ENCODE assay signal across 19 mouse cellular contexts in genomic region chr16:25314006-25314405, GRCm38 (mm10). TPM values are rescaled to one million over a fixed set of nuclear protein-coding genes. Genes with fewer than 3 reads are reported as not detected.
DNase-seq lines count a peak whose midpoint lies in the region; ATAC-seq and TF ChIP-seq lines count a peak whose summit lies in the region.
"Had no signal": no experiment of that assay in that cellular context is flagged by ENCODE, and none has a peak within 500 bp of the region (broad histone marks: within the 10 kb centered on the region; RNA-seq: fewer than 3 reads in every experiment).

No protein-coding gene starts in this region.

- H3K4me1 ChIP-seq in ES-E14 (ENCODE audit: control insufficient read depth in 2 of 2, insufficient read depth in 2 of 2, low read length in 2 of 2, poor library complexity in 1 of 2): no peaks in the 10 kb centered on the region
- H3K4me1 ChIP-seq in forebrain, embryonic 16.5 days (replicated peaks; ENCODE audit: control insufficient read depth, insufficient read depth, low read length): no peaks in the 10 kb centered on the region
- H3K4me1 ChIP-seq: heart, embryonic 15.5 days; neural tube, embryonic 12.5 days; stomach, embryonic 15.5 days had no signal

- DNase-seq in ES-E14 (ENCODE audit: low read depth, low spot score): peak; percentile 15
- peak; percentile 55 for DNase-seq in layer of hippocampus, adult 9-10 months (ENCODE audit: low spot score)
- DNase-seq in left cerebral cortex, postnatal 36 days (ENCODE audit: low spot score in 2 of 2): peak; percentile 65 to 71
- DNase-seq in gastrocnemius, adult 2 months: no peak
- DNase-seq in heart, adult 9 months (ENCODE audit: low spot score in 2 of 2): no peak
- no peak for DNase-seq in cerebellum, adult 11-12 months
- DNase-seq: adrenal gland, adult 8-10 months; cerebellum, adult 11 months; kidney, adult 9 months had no signal

- in situ Hi-C loops in ES-E14 (cut with MboI; ENCODE audit: low sequenced_read_pairs in 2 of 2, unreplicated experiment in 2 of 2): no loop called here

- H3K27me3 ChIP-seq in forebrain, embryonic 16.5 days (replicated peaks; ENCODE audit: control insufficient read depth, insufficient read depth, low read length): no peaks in the 10 kb centered on the region
- H3K27me3 ChIP-seq: heart, embryonic 15.5 days; neural tube, embryonic 12.5 days; stomach, embryonic 15.5 days had no signal

- H3K36me3 ChIP-seq in ES-E14 (ENCODE audit: control insufficient read depth, insufficient read depth, low read length, poor library complexity, severe bottlenecking): no peaks in the 10 kb centered on the region
- H3K36me3 ChIP-seq in forebrain, embryonic 16.5 days (ENCODE audit: control insufficient read depth, insufficient read depth): no peaks in the 10 kb centered on the region
- H3K36me3 ChIP-seq: heart, embryonic 15.5 days; neural tube, embryonic 12.5 days; stomach, embryonic 15.5 days had no signal

- no peaks in the 10 kb centered on the region for H3K9me3 ChIP-seq in ES-E14 (ENCODE audit: control insufficient read depth, insufficient read depth, low read depth, low read length)
- H3K9me3 ChIP-seq in forebrain, embryonic 16.5 days (ENCODE audit: control insufficient read depth, low read length): no peaks in the 10 kb centered on the region
- H3K9me3 ChIP-seq: heart, embryonic 15.5 days; neural tube, embryonic 12.5 days; stomach, embryonic 15.5 days had no signal

- intact Hi-C loops in left cerebral cortex, postnatal 36 days (cut with DNase I): loop anchor here (2.0 kb wide), 1 partner anchor 49 kb away; no protein-coding TSS in a partner anchor
- intact Hi-C loops in gastrocnemius, adult 2 months (cut with DNase I): no loop called here

- TF ChIP-seq CTCF in gastrocnemius, adult 2 months (IDR thresholded peaks at IDR 0.05): no peak

- H3K27ac ChIP-seq in ES-E14 (ENCODE audit: insufficient read depth, low read depth, low read length, poor library complexity, severe bottlenecking): no peak overlapping the region
- no peak overlapping the region for H3K27ac ChIP-seq in forebrain, embryonic 16.5 days (ENCODE audit: low read length)
- no peak overlapping the region for H3K27ac ChIP-seq in gastrocnemius, adult 2 months
- H3K27ac ChIP-seq: heart, embryonic 15.5 days; hindbrain, postnatal 0 days; neural tube, embryonic 12.5 days had no signal

- H3K4me3 ChIP-seq in ES-E14 (ENCODE audit: insufficient read depth in 1 of 2, low read depth in 1 of 2, low read length in 2 of 2, poor library complexity in 1 of 2, severe bottlenecking in 1 of 2): no peak overlapping the region
- no peak overlapping the region for H3K4me3 ChIP-seq in forebrain, embryonic 16.5 days (replicated peaks; ENCODE audit: low read length)
- H3K4me3 ChIP-seq in gastrocnemius, adult 2 months: no peak overlapping the region
- H3K4me3 ChIP-seq: heart, embryonic 15.5 days; neural tube, embryonic 12.5 days; stomach, embryonic 15.5 days had no signal

- ATAC-seq in forebrain, embryonic 16.5 days: peak; percentile 93
- no peak for ATAC-seq in megakaryocyte progenitor cell, adult 5-6 weeks (replicated peaks; ENCODE audit: poor library complexity)
- ATAC-seq: hindbrain, postnatal 0 days; lung, postnatal 0 days had no signal

- H3K4me2 ChIP-seq in forebrain, embryonic 16.5 days (ENCODE audit: low read length): no peak overlapping the region
- H3K4me2 ChIP-seq: heart, embryonic 15.5 days; midbrain, embryonic 11.5 days; neural tube, embryonic 12.5 days; stomach, embryonic 15.5 days had no signal

- no peak overlapping the region for H3K9ac ChIP-seq in ES-E14 (ENCODE audit: insufficient read depth, low read depth, low read length, poor library complexity, severe bottlenecking)
- no peak overlapping the region for H3K9ac ChIP-seq in forebrain, embryonic 16.5 days (replicated peaks; ENCODE audit: low read depth, low read length)
- H3K9ac ChIP-seq: heart, embryonic 15.5 days; neural tube, embryonic 12.5 days; stomach, embryonic 15.5 days had no signal

- WGBS in forebrain, embryonic 16.5 days: 48% methylated on average over 5 of the region's 5 CpGs

TF ChIP-seq in ES-E14, 5 proteins besides CTCF, POLR2A, EP300 and RAD21:
- TF ChIP-seq HCFC1 (IDR thresholded peaks at IDR 0.05; ENCODE audit: borderline replicate concordance, insufficient read depth, low read length): no peak

RNA-seq across cellular contexts. Expression of gene Tprg, which starts 27.4 kb away (rescaled TPM):
- total RNA-seq in ES-E14 (2012; rRNA removed): not detected in 2 replicates
- polyA plus RNA-seq in forebrain, embryonic 16.5 days (2015; fragmentation: Nextera tagmentation; extraction: Ambion mirVana): 0.25 TPM in 1 of 2 replicates, not detected in the other
- not detected for total RNA-seq in left cerebral cortex, postnatal 36 days (2021)
- not detected for total RNA-seq in gastrocnemius, adult 2 months (2021)
- total RNA-seq in megakaryocyte progenitor cell, adult 5-6 weeks (2015): not detected in 2 replicates
- total RNA-seq in megakaryocyte progenitor cell, adult 5-6 weeks (2017): not detected in 2 replicates
- total RNA-seq: adrenal gland, adult 8-10 months; gastrocnemius, adult 18-20 months; liver, adult 2 months had no signal
- polyA plus RNA-seq: heart, embryonic 15.5 days; liver, adult 2 months; midbrain, embryonic 11.5 days; neural tube, embryonic 12.5 days had no signal

Comparison
In these comparisons a context has a peak if more than half of its experiments do, and no peak if none do; other contexts are left out.
1. DNase-seq: peak in ES-E14 (single experiment), layer of hippocampus, adult 9-10 months (single experiment) and left cerebral cortex, postnatal 36 days (2 of 2); none in gastrocnemius, adult 2 months (single experiment), heart, adult 9 months (0 of 2) and cerebellum, adult 11-12 months (single experiment).